Mouse (Mus musculus): ENCODE measurements around the gene Tmem59l.
"Not testable (repeated sequence)": the region's sequence is repeated elsewhere in the genome, so short reads cannot be mapped to it uniquely, and the experiment has no call there.

DNA sequence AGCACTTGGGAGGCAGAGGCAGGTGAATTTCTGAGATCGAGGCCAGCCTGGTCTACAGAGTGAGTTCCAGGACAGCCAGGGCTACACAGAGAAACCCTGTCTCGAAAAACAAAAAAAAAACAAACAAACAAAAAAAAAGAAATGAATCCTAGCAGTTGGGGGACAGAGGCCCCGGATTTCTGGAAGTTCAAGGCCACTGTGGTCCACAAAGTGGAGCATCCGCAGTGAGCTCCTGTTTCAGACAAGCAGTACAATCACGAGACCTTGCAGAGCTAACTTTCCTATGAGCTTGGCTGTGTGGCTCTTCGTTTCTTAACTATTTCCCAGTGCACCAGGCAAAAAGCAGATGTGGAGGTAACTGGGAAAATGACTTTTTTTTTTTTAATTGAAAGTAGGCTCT, 24.0 kb upstream of the Tmem59l start:
- TF ChIP-seq CTCF (IDR thresholded peaks at IDR 0.05; ENCODE audit: low read depth, low read length); POLR2A (IDR thresholded peaks at IDR 0.05; ENCODE audit: insufficient read depth, low read length); EP300 (IDR thresholded peaks at IDR 0.05; ENCODE audit: insufficient read depth, low read depth, low read length): not testable (repeated sequence)
